Mouse (Mus musculus) testis, adult 2 months (tissue): ENCODE data around the gene Umad1.

Experiments
- CTCF ChIP-seq: fragments of 200-500 bp; IDR thresholded peaks from 2 replicates; pipeline ENCODE4 v1.5.1; 2012; ENCODE audit warnings: low read depth, mild to moderate bottlenecking, inconsistent platforms, low read length, moderate library complexity; ENCODE audit not compliant: control insufficient read depth, insufficient read depth, insufficient replicate concordance
- POLR2A ChIP-seq: fragments of 200-500 bp; IDR thresholded peaks from 2 replicates; pipeline ENCODE4 v1.6.1; 2012; ENCODE audit warnings: low read depth, mild to moderate bottlenecking, inconsistent platforms, low read length, moderate library complexity; ENCODE audit not compliant: control insufficient read depth

GRCm38 (mm10) chr6:8492248-8492647 is 233.2 kb downstream of the Umad1 start:
- TF ChIP-seq POLR2A (no peak), CTCF (no peak)
